Mouse (Mus musculus) liver, embryonic 14.5 days (tissue): ENCODE data around the gene Frat1. TPM values are rescaled to one million over a fixed set of nuclear protein-coding genes. Genes with fewer than 3 reads are reported as not detected.

Source experiments
- ATAC-seq: fragments of 200-750 bp; cut with Nextera tagmentation; 2 replicates; pipeline ENCODE4 v1.8.0; 2017; ENCODE audit warnings: moderate number of reproducible peaks, mild to moderate bottlenecking, moderate library complexity; ENCODE audit not compliant: insufficient read depth
- DNase-seq, 3 experiments: peaks; one replicate each; pipeline ENCODE4 v3.0.0-alpha.2; 2012 to 2013; ENCODE audit warnings: low read depth in 3 of 3, low spot score in 3 of 3
- H3K27ac ChIP-seq: fragments of 300-500 bp; sonication (generic); 2 replicates; pipeline ENCODE4 v1.5.1; 2014; ENCODE audit warnings: moderate library complexity, mild to moderate bottlenecking, control low read depth, inconsistent platforms
- H3K27me3 ChIP-seq: fragments of 300-500 bp; sonication (generic); 2 replicates; pipeline ENCODE4 v1.6.1; 2014; ENCODE audit warnings: mild to moderate bottlenecking, low read length, moderate library complexity; ENCODE audit not compliant: control insufficient read depth, insufficient read depth
- H3K36me3 ChIP-seq: fragments of 300-500 bp; sonication (generic); replicated peaks from 2 replicates; pipeline ENCODE4 v1.6.1; 2014; ENCODE audit warnings: low read depth; ENCODE audit not compliant: control insufficient read depth, insufficient read depth
- H3K4me1 ChIP-seq, 2 experiments: fragments of 200-500 bp in 1 of 2; fragments of 300-500 bp in 1 of 2; sonication (generic) in 1 of 2; replicated peaks; 2 replicates each; pipeline ENCODE4 v1.6.1; 2012 to 2014; ENCODE audit warnings: antibody characterized with exemption in 1 of 2, inconsistent platforms in 1 of 2, low read length in 1 of 2; ENCODE audit not compliant: control insufficient read depth in 2 of 2, insufficient read depth in 2 of 2
- H3K4me2 ChIP-seq: fragments of 300-500 bp; sonication (generic); 2 replicates; pipeline ENCODE4 v1.6.1; 2014; ENCODE audit warnings: low read depth, mild to moderate bottlenecking, control low read depth, moderate library complexity
- H3K4me3 ChIP-seq, 2 experiments: fragments of 200-500 bp in 1 of 2; fragments of 300-500 bp in 1 of 2; sonication (generic) in 1 of 2; 2 replicates each; pipeline ENCODE4 v1.5.1; 2012 to 2014; ENCODE audit warnings: low read depth in 2 of 2, low read length in 2 of 2, mild to moderate bottlenecking in 2 of 2, control low read depth in 1 of 2, inconsistent platforms in 1 of 2, moderate library complexity in 1 of 2; ENCODE audit not compliant: insufficient read depth in 1 of 2
- H3K9ac ChIP-seq: fragments of 300-500 bp; sonication (generic); replicated peaks from 2 replicates; pipeline ENCODE4 v1.6.1; 2014; ENCODE audit warnings: mild to moderate bottlenecking, control low read depth, moderate library complexity
- H3K9me3 ChIP-seq: fragments of 300-500 bp; sonication (generic); 2 replicates; pipeline ENCODE4 v1.6.1; 2016; ENCODE audit warnings: low read length, mixed read lengths; ENCODE audit not compliant: control insufficient read depth
- CTCF ChIP-seq: IDR thresholded peaks from 2 replicates; pipeline ENCODE4 v1.5.1; 2016; ENCODE audit warnings: antibody characterized with exemption, low read depth, control low read depth
- EP300 ChIP-seq: IDR thresholded peaks from 2 replicates; pipeline ENCODE4 v1.6.1; 2016; ENCODE audit warnings: antibody characterized with exemption, low read depth
- WGBS: fragments of 180-500 bp; shearing (Covaris S2); extraction: QIAGEN DNeasy Blood & Tissue Kit; methylation state at CpG from one replicate; pipeline ENCODE4 v1.1.7; 2014; ENCODE audit not compliant: insufficient replicate concordance; 5-methylcytosine and 5-hydroxymethylcytosine counted together
- polyA plus RNA-seq, 2 experiments: library from polyadenylated mRNA; depleted of rRNA in 1 of 2; stranded (reverse) in 1 of 2; unstranded in 1 of 2; fragments of >200 nt; fragmentation: Nextera tagmentation in 1 of 2; extraction: Ambion mirVana in 1 of 2; gene quantifications; 2 replicates each; pipeline versions ENCODE4 v1.2.1 to v1.2.3; 2012 to 2014

Gene Frat1
- polyA plus RNA-seq, 2 experiments, result 3.0 to 9.9 TPM

- 15% methylated on average over 9 of the region's 9 CpGs for WGBS
- peak; percentile 92 for TF ChIP-seq EP300
- no peak for TF ChIP-seq CTCF
- Histone ChIP-seq H3K4me3 (no peak overlapping the region), H3K9me3 (peaks cover 5% of the 10 kb centered on the region; the same call in 1 of the 2 replicates), H3K27ac (peak overlapping the region; percentile 49), H3K4me2 (peak overlapping the region; percentile 51), H3K36me3 (no peaks in the 10 kb centered on the region), H3K4me1 (peaks cover 20 to 32% of the 10 kb centered on the region in 2 experiments), H3K9ac (peak overlapping the region; percentile 42; the same call in 1 of the 2 replicates), H3K27me3 (no peaks in the 10 kb centered on the region)
- peak; percentile 63 to 67 (median 67) for DNase-seq
- peak; percentile 85 for ATAC-seq
These were observed 22.3 kb upstream of the Frat1 start for GRCm38 (mm10) chr19:41807497-41807896.

GRCm38 (mm10) chr19:41808104-41808634, 21.6 kb upstream of the Frat1 start:
- no peaks in the 10 kb centered on the region for H3K27me3 ChIP-seq
- no peak overlapping the region for H3K4me3 ChIP-seq
- peaks cover 5% of the 10 kb centered on the region; the same call in 1 of the 2 replicates for H3K9me3 ChIP-seq
- peak; percentile 26; the same call in 1 of the 2 replicates for ATAC-seq
- TF ChIP-seq CTCF (no peak), EP300 (no peak)
- no peaks in the 10 kb centered on the region for H3K36me3 ChIP-seq
- H3K4me1 ChIP-seq, result peaks cover 23 to 30% of the 10 kb centered on the region in 2 experiments
- peak overlapping the region; percentile 51 for H3K4me2 ChIP-seq
- no peak for DNase-seq
- 58% methylated on average over 8 of the region's 8 CpGs for WGBS
- peak overlapping the region; percentile 49 for H3K27ac ChIP-seq
- H3K9ac ChIP-seq, result 0 out of 2 replicates have a peak overlapping the region, but pooled peaks have one; percentile 13

GRCm38 (mm10) chr19:41810074-41810473, 19.7 kb upstream of the Frat1 start:
- H3K9ac ChIP-seq, result no peak overlapping the region
- whole genome bisulfite sequencing, result 81% methylated on average over 5 of the region's 5 CpGs
- peaks cover 5% of the 10 kb centered on the region; the same call in 1 of the 2 replicates for H3K9me3 ChIP-seq
- no peak overlapping the region for H3K4me2 ChIP-seq
- H3K27me3 ChIP-seq, result no peaks in the 10 kb centered on the region
- no peak for TF ChIP-seq EP300
- TF ChIP-seq CTCF, result no peak
- no peak overlapping the region for H3K27ac ChIP-seq
- ATAC-seq, result no peak
- H3K4me1 ChIP-seq, result peaks cover 27 to 37% of the 10 kb centered on the region in 2 experiments
- DNase-seq, result no peak
- H3K36me3 ChIP-seq, result no peaks in the 10 kb centered on the region
- no peak overlapping the region for H3K4me3 ChIP-seq

- ATAC-seq, result no peak
- H3K9me3 ChIP-seq, result no peaks in the 10 kb centered on the region
- no peak overlapping the region for H3K9ac ChIP-seq
These were observed 17.2 kb upstream of the Frat1 start for GRCm38 (mm10) chr19:41812525-41812924.

GRCm38 (mm10) chr19:41813374-41813773, 16.4 kb upstream of the Frat1 start:
- no peak overlapping the region; the same call in 1 of the 2 replicates for H3K27ac ChIP-seq
- no peaks in the 10 kb centered on the region for H3K36me3 ChIP-seq
- DNase-seq (no peak), ATAC-seq (peak; percentile 71; the same call in 1 of the 2 replicates)
- TF ChIP-seq CTCF (no peak), EP300 (0 out of 2 replicates have a peak, but pooled peaks have one; percentile 23)
- no peak overlapping the region for H3K4me3 ChIP-seq
- H3K4me2 ChIP-seq, result no peak overlapping the region
- H3K4me1 ChIP-seq, result peaks cover 13 to 26% of the 10 kb centered on the region in 2 experiments
- 41% methylated on average over 4 of the region's 4 CpGs for WGBS
- no peaks in the 10 kb centered on the region for H3K9me3 ChIP-seq
- H3K9ac ChIP-seq, result no peak overlapping the region
- H3K27me3 ChIP-seq, result no peaks in the 10 kb centered on the region

More at GRCm38 (mm10) chr19:41812525-41812924, 17.2 kb upstream of the Frat1 start:
- Histone ChIP-seq H3K4me2 (no peak overlapping the region), H3K4me3 (no peak overlapping the region), H3K36me3 (no peaks in the 10 kb centered on the region), H3K4me1 (peaks cover 21 to 35% of the 10 kb centered on the region in 2 experiments), H3K27me3 (no peaks in the 10 kb centered on the region), H3K27ac (no peak overlapping the region)
- DNase-seq, result no peak
- 77% methylated on average over 10 of the region's 10 CpGs for WGBS
- TF ChIP-seq EP300 (no peak), CTCF (no peak)
